25 mouse cellular contexts compared by ENCODE assay signal in the genomic region with DNA sequence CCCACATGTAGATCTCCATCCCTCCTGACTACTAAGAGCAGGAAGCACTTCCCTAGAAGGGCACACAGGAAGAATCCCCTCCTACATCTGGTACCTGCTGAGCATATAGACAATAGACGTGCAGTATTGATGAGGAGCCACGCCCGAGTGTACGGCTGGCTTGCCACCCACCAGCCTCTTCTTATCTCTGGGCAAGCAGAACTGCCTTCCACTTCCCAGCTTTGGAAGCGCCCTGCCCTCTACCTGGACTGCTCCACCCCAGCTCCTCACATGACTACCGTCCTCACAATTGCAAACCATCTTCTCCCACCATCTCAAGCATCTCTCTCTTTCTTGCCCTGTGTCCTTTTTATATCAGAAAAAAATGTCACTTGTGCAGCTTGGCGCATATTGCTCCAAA. TPM values are rescaled to one million over a fixed set of nuclear protein-coding genes. Genes with fewer than 3 reads are reported as not detected.
DNase-seq lines count a peak whose midpoint lies in the region; ATAC-seq and TF ChIP-seq lines count a peak whose summit lies in the region.
"Had no signal": no experiment of that assay in that cellular context is flagged by ENCODE, and none has a peak within 500 bp of the region (broad histone marks: within the 10 kb centered on the region; RNA-seq: fewer than 3 reads in every experiment).

No protein-coding gene starts in this region.

- no peak for TF ChIP-seq POLR2A in cerebellum, adult 2 months (IDR thresholded peaks at IDR 0.05; ENCODE audit: borderline replicate concordance, insufficient read depth, low read length)

- TF ChIP-seq EP300 in liver, postnatal 0 days (IDR thresholded peaks at IDR 0.05; ENCODE audit: low read depth): no peak
- TF ChIP-seq EP300 in liver, embryonic 14.5 days (IDR thresholded peaks at IDR 0.05; ENCODE audit: low read depth): no peak

- H3K9me3 ChIP-seq in liver, embryonic 12.5 days (replicated peaks): peaks cover 2% of the 10 kb centered on the region; the same call in 1 of the 2 replicates
- no peaks in the 10 kb centered on the region; the same call in 1 of the 2 replicates for H3K9me3 ChIP-seq in liver, postnatal 0 days (ENCODE audit: low read length)
- H3K9me3 ChIP-seq in liver, embryonic 14.5 days (ENCODE audit: control insufficient read depth, low read length): peaks cover under 1% of the 10 kb centered on the region; the same call in 1 of the 2 replicates
- H3K9me3 ChIP-seq: heart, embryonic 15.5 days; hindbrain, embryonic 13.5 days had no signal

- DNase-seq in cerebellum, adult 2 months: no peak
- no peak for DNase-seq in cerebellum, postnatal 4 days (ENCODE audit: low spot score in 2 of 2)
- no peak for DNase-seq in liver, postnatal 0 days
- DNase-seq in liver, embryonic 14.5 days (ENCODE audit: low read depth in 3 of 3, low spot score in 3 of 3): no peak
- DNase-seq in kidney, adult 9 months: no peak
- no peak for DNase-seq in urinary bladder, postnatal 25 days (ENCODE audit: low spot score)
- DNase-seq: adrenal gland, adult 8-10 months; adrenal gland, postnatal 25 days; cerebellum, adult 11 months; cerebellum, adult 8-10 months; cerebellum, postnatal 10 days; cerebellum, postnatal 36 days; gastrocnemius, postnatal 25 days; heart, adult 18-20 months; heart, postnatal 10 days; heart, postnatal 36 days had no signal

- peak; percentile 73 for ATAC-seq in liver, embryonic 12.5 days
- ATAC-seq in liver, postnatal 0 days: no peak
- ATAC-seq in liver, embryonic 14.5 days (ENCODE audit: insufficient read depth): peak; percentile 56; the same call in 1 of the 2 replicates
- 0 out of 2 replicates have a peak, but pooled peaks have one; percentile 70 for ATAC-seq in megakaryocyte-erythroid progenitor cell, adult 5-6 weeks (replicated peaks; ENCODE audit: low FRiP score, low TSS enrichment, poor library complexity, severe bottlenecking)
- ATAC-seq: activated CD4-positive, CD25-positive, alpha-beta regulatory T cell, adult 4 months; forebrain, embryonic 14.5 days; hindbrain, embryonic 16.5 days had no signal

- 84% methylated on average over 7 of the region's 7 CpGs for WGBS in cerebellum, adult 2 months
- 52% methylated on average over 7 of the region's 7 CpGs for WGBS in liver, embryonic 12.5 days (ENCODE audit: insufficient replicate concordance)
- 53% methylated on average over 7 of the region's 7 CpGs for WGBS in liver, postnatal 0 days (ENCODE audit: insufficient replicate concordance)
- WGBS in liver, embryonic 14.5 days (ENCODE audit: insufficient replicate concordance): 32% methylated on average over 7 of the region's 7 CpGs

- H3K27me3 ChIP-seq in cerebellum, adult 2 months (ENCODE audit: control insufficient read depth, insufficient read depth, low read length): no peaks in the 10 kb centered on the region
- H3K27me3 ChIP-seq in liver, embryonic 12.5 days (replicated peaks): no peaks in the 10 kb centered on the region
- H3K27me3 ChIP-seq in liver, postnatal 0 days (ENCODE audit: insufficient read depth, low read length): no peaks in the 10 kb centered on the region
- H3K27me3 ChIP-seq in liver, embryonic 14.5 days (ENCODE audit: control insufficient read depth, insufficient read depth, low read length): no peaks in the 10 kb centered on the region
- H3K27me3 ChIP-seq: heart, embryonic 12.5 days; heart, embryonic 15.5 days; hindbrain, embryonic 13.5 days had no signal

- H3K4me2 ChIP-seq in liver, embryonic 12.5 days: no peak overlapping the region
- no peak overlapping the region for H3K4me2 ChIP-seq in liver, postnatal 0 days (ENCODE audit: low read depth, low read length)
- H3K4me2 ChIP-seq in liver, embryonic 14.5 days (ENCODE audit: low read depth): no peak overlapping the region
- H3K4me2 ChIP-seq: heart, embryonic 12.5 days; heart, embryonic 15.5 days; hindbrain, embryonic 13.5 days had no signal

- TF ChIP-seq CTCF in cerebellum, adult 2 months (IDR thresholded peaks at IDR 0.05; ENCODE audit: borderline replicate concordance, insufficient read depth, low read depth, low read length): no peak
- no peak for TF ChIP-seq CTCF in liver, postnatal 0 days (IDR thresholded peaks at IDR 0.05; ENCODE audit: low read depth)
- no peak for TF ChIP-seq CTCF in liver, embryonic 14.5 days (IDR thresholded peaks at IDR 0.05; ENCODE audit: low read depth)

- 0 out of 2 replicates have a peak overlapping the region, but pooled peaks have one; percentile 5 for H3K27ac ChIP-seq in cerebellum, adult 2 months (ENCODE audit: insufficient read depth, low read length)
- no peak overlapping the region for H3K27ac ChIP-seq in liver, embryonic 12.5 days
- H3K27ac ChIP-seq in liver, postnatal 0 days (ENCODE audit: low read depth): no peak overlapping the region
- H3K27ac ChIP-seq in liver, embryonic 14.5 days: no peak overlapping the region
- H3K27ac ChIP-seq: heart, embryonic 15.5 days; hindbrain, embryonic 10.5 days; hindbrain, embryonic 13.5 days had no signal

- H3K36me3 ChIP-seq in liver, embryonic 12.5 days: peaks cover 82% of the 10 kb centered on the region
- H3K36me3 ChIP-seq in liver, postnatal 0 days (replicated peaks; ENCODE audit: insufficient read depth, low read length): peaks cover 22% of the 10 kb centered on the region
- H3K36me3 ChIP-seq in liver, embryonic 14.5 days (replicated peaks; ENCODE audit: control insufficient read depth, insufficient read depth, low read depth): peaks cover 22% of the 10 kb centered on the region

- H3K9ac ChIP-seq in liver, embryonic 12.5 days: no peak overlapping the region
- H3K9ac ChIP-seq in liver, postnatal 0 days (replicated peaks): no peak overlapping the region
- no peak overlapping the region for H3K9ac ChIP-seq in liver, embryonic 14.5 days (replicated peaks)
- H3K9ac ChIP-seq: heart, embryonic 12.5 days; heart, embryonic 15.5 days; hindbrain, embryonic 13.5 days had no signal

- H3K4me3 ChIP-seq in cerebellum, adult 2 months (replicated peaks; ENCODE audit: insufficient read depth, low read depth, low read length): no peak overlapping the region
- no peak overlapping the region for H3K4me3 ChIP-seq in liver, embryonic 12.5 days
- H3K4me3 ChIP-seq in liver, postnatal 0 days (ENCODE audit: low read depth, low read length): no peak overlapping the region
- H3K4me3 ChIP-seq in liver, embryonic 14.5 days (ENCODE audit: insufficient read depth in 1 of 2, low read depth in 2 of 2, low read length in 2 of 2): no peak overlapping the region
- H3K4me3 ChIP-seq: heart, embryonic 12.5 days; heart, embryonic 15.5 days; hindbrain, embryonic 10.5 days; hindbrain, embryonic 13.5 days had no signal

- peaks cover 22% of the 10 kb centered on the region for H3K4me1 ChIP-seq in cerebellum, adult 2 months (ENCODE audit: control insufficient read depth, insufficient read depth, low read length)
- H3K4me1 ChIP-seq in liver, embryonic 12.5 days: peaks cover 13% of the 10 kb centered on the region
- H3K4me1 ChIP-seq in liver, postnatal 0 days (ENCODE audit: insufficient read depth): peaks cover 5% of the 10 kb centered on the region; the same call in 1 of the 2 replicates
- peaks cover 7 to 9% of the 10 kb centered on the region in 2 experiments for H3K4me1 ChIP-seq in liver, embryonic 14.5 days (replicated peaks; ENCODE audit: control insufficient read depth in 2 of 2, insufficient read depth in 2 of 2, low read length in 1 of 2)
- H3K4me1 ChIP-seq: heart, embryonic 15.5 days; hindbrain, embryonic 10.5 days; hindbrain, embryonic 13.5 days had no signal

RNA-seq across cellular contexts. Expression of gene Mphosph9, which starts 10.1 kb away (rescaled TPM):
- 27.2 and 32.6 TPM in 2 replicates for polyA plus RNA-seq in cerebellum, adult 2 months (2012; rRNA removed)
- polyA plus RNA-seq in liver, embryonic 12.5 days (2016; fragmentation: Nextera tagmentation; extraction: Ambion mirVana): 8.5 and 8.7 TPM in 2 replicates
- polyA plus RNA-seq in liver, postnatal 0 days (2015; fragmentation: Nextera tagmentation; extraction: Ambion mirVana): 2.6 and 3.0 TPM in 2 replicates
- polyA plus RNA-seq in liver, embryonic 14.5 days (2012; rRNA removed): 2.6 and 3.4 TPM in 2 replicates
- 4.2 and 5.5 TPM in 2 replicates for polyA plus RNA-seq in liver, embryonic 14.5 days (2014; fragmentation: Nextera tagmentation; extraction: Ambion mirVana)
- 19.5 and 24.7 TPM in 2 replicates for total RNA-seq in megakaryocyte-erythroid progenitor cell, adult 5-6 weeks (2014; fragmentation: Nextera tagmentation)
- total RNA-seq in megakaryocyte-erythroid progenitor cell, adult 5-6 weeks (2017): 24.7 and 36.7 TPM in 2 replicates

RNA-seq across cellular contexts. Expression of gene 2810006K23Rik, which starts 10.2 kb away (rescaled TPM):
- 10.5 and 12.0 TPM in 2 replicates for polyA plus RNA-seq in cerebellum, adult 2 months (2012; rRNA removed)
- polyA plus RNA-seq in liver, embryonic 12.5 days (2016; fragmentation: Nextera tagmentation; extraction: Ambion mirVana): 10.2 and 10.5 TPM in 2 replicates
- 4.5 and 4.9 TPM in 2 replicates for polyA plus RNA-seq in liver, postnatal 0 days (2015; fragmentation: Nextera tagmentation; extraction: Ambion mirVana)
- 3.1 and 4.0 TPM in 2 replicates for polyA plus RNA-seq in liver, embryonic 14.5 days (2012; rRNA removed)
- polyA plus RNA-seq in liver, embryonic 14.5 days (2014; fragmentation: Nextera tagmentation; extraction: Ambion mirVana): 3.4 and 4.2 TPM in 2 replicates
- total RNA-seq in megakaryocyte-erythroid progenitor cell, adult 5-6 weeks (2014; fragmentation: Nextera tagmentation): 9.2 and 13.2 TPM in 2 replicates
- 16.6 and 18.7 TPM in 2 replicates for total RNA-seq in megakaryocyte-erythroid progenitor cell, adult 5-6 weeks (2017)

RNA-seq across cellular contexts. Expression of gene Cdk2ap1, which starts 45.2 kb away (rescaled TPM):
- 267 and 279 TPM in 2 replicates for polyA plus RNA-seq in cerebellum, adult 2 months (2012; rRNA removed)
- polyA plus RNA-seq in liver, embryonic 12.5 days (2016; fragmentation: Nextera tagmentation; extraction: Ambion mirVana): 91.0 and 104 TPM in 2 replicates
- 31.7 and 44.7 TPM in 2 replicates for polyA plus RNA-seq in liver, postnatal 0 days (2015; fragmentation: Nextera tagmentation; extraction: Ambion mirVana)
- polyA plus RNA-seq in liver, embryonic 14.5 days (2012; rRNA removed): 68.4 and 86.5 TPM in 2 replicates
- polyA plus RNA-seq in liver, embryonic 14.5 days (2014; fragmentation: Nextera tagmentation; extraction: Ambion mirVana): 16.3 and 27.0 TPM in 2 replicates
- 300 and 366 TPM in 2 replicates for total RNA-seq in megakaryocyte-erythroid progenitor cell, adult 5-6 weeks (2014; fragmentation: Nextera tagmentation)
- total RNA-seq in megakaryocyte-erythroid progenitor cell, adult 5-6 weeks (2017): 205 and 275 TPM in 2 replicates
